Mouse (Mus musculus) forebrain, embryonic 13.5 days (tissue): ENCODE measurements around the gene Tfec. TPM values are rescaled to one million over a fixed set of nuclear protein-coding genes. Genes with fewer than 3 reads are reported as not detected.

Source experiments
- ATAC-seq: fragments of 200-750 bp; cut with Nextera tagmentation; 2 replicates; pipeline ENCODE4 v1.8.0; 2017
- H3K27ac ChIP-seq: fragments of 300-500 bp; sonication (generic); 2 replicates; pipeline ENCODE4 v1.5.1; 2015; ENCODE audit warnings: inconsistent platforms, mild to moderate bottlenecking, moderate library complexity
- H3K27me3 ChIP-seq: fragments of 300-500 bp; sonication (generic); 2 replicates; pipeline ENCODE4 v1.6.1; 2015; ENCODE audit warnings: mild to moderate bottlenecking, inconsistent platforms
- H3K36me3 ChIP-seq: fragments of 300-500 bp; sonication (generic); 2 replicates; pipeline ENCODE4 v1.6.1; 2015; ENCODE audit warnings: mild to moderate bottlenecking, inconsistent platforms; ENCODE audit not compliant: poor library complexity, severe bottlenecking
- H3K4me1 ChIP-seq: fragments of 300-500 bp; sonication (generic); 2 replicates; pipeline ENCODE4 v1.6.1; 2015; ENCODE audit warnings: inconsistent platforms
- H3K4me2 ChIP-seq: fragments of 300-500 bp; sonication (generic); 2 replicates; pipeline ENCODE4 v1.6.1; 2015; ENCODE audit warnings: inconsistent platforms, mild to moderate bottlenecking, moderate library complexity
- H3K4me3 ChIP-seq: fragments of 300-500 bp; sonication (generic); 2 replicates; pipeline ENCODE4 v1.5.1; 2015; ENCODE audit warnings: mild to moderate bottlenecking, inconsistent platforms
- H3K9ac ChIP-seq: fragments of 300-500 bp; sonication (generic); 2 replicates; pipeline ENCODE4 v1.6.1; 2015; ENCODE audit warnings: mild to moderate bottlenecking, inconsistent platforms
- H3K9me3 ChIP-seq: fragments of 300-500 bp; sonication (generic); replicated peaks from 2 replicates; pipeline ENCODE4 v1.6.1; 2016; ENCODE audit warnings: inconsistent platforms
- WGBS: fragments of 180-500 bp; shearing (Covaris S2); methylation state at CpG from one replicate; pipeline ENCODE4 v1.1.7; 2015; 5-methylcytosine and 5-hydroxymethylcytosine counted together
- polyA plus RNA-seq: library from polyadenylated mRNA; unstranded; fragments of >200 nt; fragmentation: Nextera tagmentation; extraction: Ambion mirVana; gene quantifications from 2 replicates; pipeline ENCODE4 v1.2.1, GENCODE M21; 2015

The Tfec gene
- polyA plus RNA-seq, 1 experiment from 2014 or later = 0.17 TPM

DNA sequence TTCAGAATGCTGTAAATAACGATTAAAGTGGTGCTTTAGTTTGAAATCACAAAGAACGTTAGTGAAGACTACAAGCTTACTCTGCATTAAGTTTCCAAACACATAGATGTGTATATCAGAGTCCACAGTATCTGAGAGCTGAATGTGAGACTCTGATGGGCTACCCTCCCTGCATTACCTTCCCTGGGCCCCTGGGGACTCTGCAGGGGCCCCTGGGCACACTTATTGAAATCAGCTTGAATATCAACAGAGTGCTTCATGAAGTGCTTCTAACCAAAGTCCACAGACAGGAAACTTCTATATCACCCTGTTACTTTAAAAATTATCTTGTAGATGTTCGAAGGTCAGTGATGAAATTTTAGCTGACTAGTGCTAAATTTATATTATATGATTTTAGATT lies 36.2 kb downstream of the Tfec start:
- Histone ChIP-seq H3K9me3 (no peaks in the 10 kb centered on the region), H3K4me2 (no peak overlapping the region), H3K27me3 (no peaks in the 10 kb centered on the region), H3K36me3 (no peaks in the 10 kb centered on the region), H3K27ac (no peak overlapping the region), H3K4me3 (no peak overlapping the region), H3K9ac (no peak overlapping the region), H3K4me1 (no peaks in the 10 kb centered on the region)
- 79% methylated on average over 3 of the region's 3 CpGs for WGBS
- ATAC-seq = no peak

DNA sequence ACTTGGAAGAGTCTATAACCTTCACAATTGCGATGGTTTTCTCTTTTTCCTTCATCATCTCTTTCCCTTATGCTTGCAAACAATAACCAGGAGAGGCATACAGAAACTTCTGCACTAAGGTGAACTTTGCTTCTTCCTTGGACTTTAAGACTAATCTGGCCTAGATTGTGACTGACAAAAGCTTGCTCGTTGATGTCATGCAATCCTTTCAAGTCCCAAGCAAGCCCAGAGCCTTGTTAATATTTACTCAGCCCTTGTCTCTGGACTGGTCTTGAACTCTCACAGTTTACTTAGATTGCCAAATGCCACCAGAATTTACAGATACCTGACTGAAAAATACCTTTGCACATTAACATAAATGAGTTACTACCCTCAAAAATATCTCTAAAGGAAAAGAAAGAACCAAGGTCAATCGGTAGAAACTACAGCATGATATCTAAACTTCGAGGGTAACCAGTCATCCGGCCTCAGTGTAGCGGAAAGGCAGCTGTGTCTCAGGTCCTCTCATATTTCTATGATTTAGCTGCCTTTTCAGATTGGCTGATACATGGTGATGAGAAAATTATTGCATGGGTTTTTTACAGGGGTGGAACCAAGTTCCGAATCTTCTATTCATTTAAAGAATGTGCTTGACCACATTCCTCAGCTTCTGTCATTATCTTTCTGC lies 42.2 kb downstream of the Tfec start:
- Histone ChIP-seq H3K27ac (no peak overlapping the region), H3K9ac (no peak overlapping the region), H3K9me3 (no peaks in the 10 kb centered on the region), H3K4me2 (no peak overlapping the region), H3K4me3 (no peak overlapping the region), H3K27me3 (no peaks in the 10 kb centered on the region), H3K4me1 (no peaks in the 10 kb centered on the region), H3K36me3 (no peaks in the 10 kb centered on the region)
- 91% methylated on average over 7 of the region's 7 CpGs for WGBS
- no peak for ATAC-seq

DNA sequence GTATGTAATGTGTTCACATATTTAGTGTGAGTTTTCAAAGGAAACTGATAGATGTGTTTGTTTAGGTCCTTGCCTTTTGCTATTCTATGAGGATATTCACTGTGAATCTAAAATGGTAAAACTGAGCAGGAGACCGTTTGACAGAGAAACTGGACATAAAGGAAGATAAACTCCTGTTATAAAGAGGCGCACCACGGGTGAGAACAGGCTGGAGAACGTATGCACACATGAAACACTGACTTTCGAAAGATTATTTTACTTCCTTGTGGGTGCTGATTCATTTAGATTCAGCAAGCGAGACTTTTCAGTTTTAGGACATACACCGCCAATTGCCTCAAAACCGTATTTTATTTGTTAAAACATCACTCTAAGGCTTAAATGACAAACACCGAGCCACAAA lies 43.3 kb downstream of the Tfec start:
- ATAC-seq = no peak
- Histone ChIP-seq H3K36me3 (no peaks in the 10 kb centered on the region), H3K4me2 (no peak overlapping the region), H3K9ac (no peak overlapping the region), H3K9me3 (no peaks in the 10 kb centered on the region), H3K27me3 (no peaks in the 10 kb centered on the region), H3K4me3 (no peak overlapping the region), H3K27ac (no peak overlapping the region), H3K4me1 (no peaks in the 10 kb centered on the region)
- 78% methylated on average over 9 of the region's 9 CpGs for WGBS

DNA sequence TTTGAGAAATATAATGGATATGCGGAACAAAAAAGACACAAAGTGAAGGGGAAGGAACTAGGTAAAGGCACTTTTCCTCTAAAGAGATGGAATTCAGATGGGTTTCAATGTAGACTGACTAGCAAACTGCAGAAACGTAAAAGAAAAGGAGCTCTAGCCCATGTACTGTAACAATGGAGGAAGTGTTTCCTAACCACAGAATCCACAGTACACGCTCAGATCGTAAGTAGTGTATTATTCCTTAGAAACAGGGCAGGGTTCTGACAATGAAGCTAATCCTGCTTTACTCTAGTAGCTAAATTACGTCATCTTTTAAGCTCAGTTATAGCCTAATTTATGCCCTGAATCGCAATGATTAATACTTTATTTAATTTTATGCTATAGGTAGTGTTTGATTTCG lies 51.7 kb downstream of the Tfec start:
- Histone ChIP-seq H3K9ac (no peak overlapping the region), H3K4me1 (no peaks in the 10 kb centered on the region), H3K27ac (no peak overlapping the region), H3K9me3 (no peaks in the 10 kb centered on the region), H3K36me3 (no peaks in the 10 kb centered on the region), H3K4me3 (no peak overlapping the region), H3K27me3 (no peaks in the 10 kb centered on the region), H3K4me2 (no peak overlapping the region)
- 65% methylated on average over 7 of the region's 7 CpGs for WGBS
- no peak for ATAC-seq

DNA sequence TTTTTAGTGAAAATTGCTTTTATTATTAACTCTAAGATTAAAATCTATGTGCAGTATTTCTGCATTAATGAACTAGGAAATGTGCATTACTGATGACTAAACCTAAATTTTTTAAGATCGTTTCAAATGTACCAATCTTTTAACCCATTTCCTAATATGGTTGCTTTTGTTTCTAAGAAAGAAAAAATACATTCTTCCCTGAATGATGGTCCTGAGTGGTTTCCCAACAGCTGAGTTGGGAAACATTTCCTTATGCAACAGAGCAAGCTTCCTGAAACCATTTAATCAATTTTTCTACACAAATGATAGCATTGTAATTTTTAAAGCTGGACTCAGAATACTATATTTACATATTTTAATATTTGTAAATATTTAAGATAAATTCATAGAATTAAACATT lies 62.6 kb downstream of the Tfec start:
- Histone ChIP-seq H3K9me3 (no peaks in the 10 kb centered on the region), H3K9ac (no peak overlapping the region), H3K27me3 (no peaks in the 10 kb centered on the region), H3K4me3 (no peak overlapping the region), H3K4me1 (0 out of 2 replicates have a peak, but pooled peaks cover 3% of the 10 kb centered on the region), H3K4me2 (no peak overlapping the region), H3K27ac (no peak overlapping the region), H3K36me3 (no peaks in the 10 kb centered on the region)
- 93% methylated on average over 1 of the region's 1 CpGs for WGBS
- ATAC-seq = no peak

DNA sequence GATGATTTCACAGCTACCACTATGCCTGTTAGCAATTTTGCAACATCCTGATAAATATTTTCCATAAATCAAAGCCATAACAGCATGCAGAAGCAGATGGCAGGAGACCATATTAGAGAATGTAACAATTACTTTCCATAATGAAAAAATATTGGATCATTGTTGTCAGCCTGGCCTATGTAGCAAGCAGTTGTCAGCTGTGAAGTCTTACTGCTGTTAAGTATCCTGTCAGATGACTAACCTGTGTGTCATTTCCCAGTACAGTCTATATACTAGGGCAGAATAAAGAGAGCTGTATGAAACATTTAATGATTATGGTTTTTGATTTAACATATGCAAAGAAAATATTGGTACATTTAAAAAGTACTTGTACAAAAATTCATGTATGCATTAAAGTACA lies 69.9 kb downstream of the Tfec start:
- H3K4me2 ChIP-seq = no peak overlapping the region
- no peak overlapping the region for H3K9ac ChIP-seq
- no peaks in the 10 kb centered on the region for H3K27me3 ChIP-seq
- H3K4me3 ChIP-seq = no peak overlapping the region
- no peaks in the 10 kb centered on the region for H3K4me1 ChIP-seq
- H3K9me3 ChIP-seq = no peaks in the 10 kb centered on the region
- no peaks in the 10 kb centered on the region for H3K36me3 ChIP-seq
- H3K27ac ChIP-seq = no peak overlapping the region
- no peak for ATAC-seq

DNA sequence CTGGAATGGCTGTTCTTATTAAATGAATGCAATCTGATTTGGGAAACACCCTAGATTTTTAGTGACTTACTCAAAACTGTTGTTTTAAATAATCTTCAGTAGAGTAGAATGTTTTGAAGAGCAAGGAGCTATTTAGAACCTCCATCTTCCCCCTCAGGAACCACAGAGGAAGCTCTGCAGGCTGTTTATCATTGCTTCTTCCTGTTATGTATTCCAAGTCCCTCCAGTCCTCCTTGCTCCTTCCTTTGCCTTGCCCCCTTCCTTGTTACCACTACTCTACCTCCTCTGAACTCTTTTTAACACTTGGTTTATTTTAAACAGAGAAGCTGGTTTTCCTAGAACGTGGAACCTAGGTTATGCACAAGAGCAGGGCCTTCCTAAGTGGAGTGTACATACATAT lies 76.3 kb downstream of the Tfec start:
- ATAC-seq = no peak
- Histone ChIP-seq H3K4me3 (no peak overlapping the region), H3K36me3 (no peaks in the 10 kb centered on the region), H3K27me3 (no peaks in the 10 kb centered on the region), H3K4me2 (no peak overlapping the region), H3K9me3 (no peaks in the 10 kb centered on the region), H3K4me1 (no peaks in the 10 kb centered on the region), H3K27ac (no peak overlapping the region), H3K9ac (no peak overlapping the region)
- WGBS = 70% methylated on average over 1 of the region's 1 CpGs

DNA sequence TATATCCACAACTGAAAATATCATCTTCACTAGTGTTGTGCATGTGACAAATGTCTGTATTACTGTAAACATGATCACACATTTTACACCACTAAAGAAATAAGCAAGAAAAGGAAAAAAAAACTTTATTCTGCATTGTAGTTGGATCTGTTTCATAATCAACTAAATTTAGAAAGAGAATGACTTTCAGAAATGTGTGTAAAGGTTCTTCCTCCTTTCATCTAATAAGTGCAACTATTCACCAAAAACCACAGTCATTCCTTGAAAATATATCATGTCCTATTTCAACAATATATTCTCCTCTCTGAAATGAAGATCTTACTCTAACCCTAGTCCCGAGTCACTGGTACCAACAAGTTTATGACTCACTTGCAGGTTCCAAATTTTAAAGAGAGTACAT lies 91.9 kb downstream of the Tfec start:
- H3K4me2 ChIP-seq = no peak overlapping the region
- H3K27ac ChIP-seq = no peak overlapping the region
- 88% methylated on average over 1 of the region's 1 CpGs for WGBS
- no peaks in the 10 kb centered on the region for H3K4me1 ChIP-seq
- no peaks in the 10 kb centered on the region for H3K36me3 ChIP-seq
- H3K4me3 ChIP-seq = no peak overlapping the region
- no peak for ATAC-seq
- no peaks in the 10 kb centered on the region for H3K9me3 ChIP-seq
- no peaks in the 10 kb centered on the region for H3K27me3 ChIP-seq
- no peak overlapping the region for H3K9ac ChIP-seq

DNA sequence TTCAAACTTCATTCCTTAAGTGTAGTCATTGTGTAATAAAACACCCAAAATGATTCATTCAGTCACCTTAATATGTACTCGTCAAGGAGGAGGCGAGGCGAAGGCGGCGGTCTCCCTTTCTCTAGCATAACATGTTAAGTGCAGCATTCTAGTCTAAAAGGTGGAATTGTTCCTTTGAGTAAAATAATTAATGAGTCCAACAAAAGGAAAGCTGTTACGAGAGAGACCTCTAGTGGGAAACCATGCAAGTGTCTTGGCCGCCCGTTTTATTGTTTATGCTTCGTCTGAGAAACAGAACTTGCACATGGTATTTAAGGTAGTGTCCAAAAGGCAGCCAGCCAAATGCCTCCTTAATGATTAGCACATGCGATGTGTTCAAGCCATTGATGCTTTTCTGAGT lies 100.6 kb downstream of the Tfec start:
- no peak overlapping the region for H3K4me3 ChIP-seq
- peak overlapping the region; percentile 34; the same call in 1 of the 2 replicates for H3K4me2 ChIP-seq
- no peaks in the 10 kb centered on the region for H3K9me3 ChIP-seq
- H3K27ac ChIP-seq = no peak overlapping the region
- peak; percentile 67 for ATAC-seq
- H3K36me3 ChIP-seq = no peaks in the 10 kb centered on the region
- no peaks in the 10 kb centered on the region for H3K27me3 ChIP-seq
- WGBS = 5% methylated on average over 10 of the region's 10 CpGs
- H3K9ac ChIP-seq = no peak overlapping the region
- peaks cover 7% of the 10 kb centered on the region for H3K4me1 ChIP-seq

DNA sequence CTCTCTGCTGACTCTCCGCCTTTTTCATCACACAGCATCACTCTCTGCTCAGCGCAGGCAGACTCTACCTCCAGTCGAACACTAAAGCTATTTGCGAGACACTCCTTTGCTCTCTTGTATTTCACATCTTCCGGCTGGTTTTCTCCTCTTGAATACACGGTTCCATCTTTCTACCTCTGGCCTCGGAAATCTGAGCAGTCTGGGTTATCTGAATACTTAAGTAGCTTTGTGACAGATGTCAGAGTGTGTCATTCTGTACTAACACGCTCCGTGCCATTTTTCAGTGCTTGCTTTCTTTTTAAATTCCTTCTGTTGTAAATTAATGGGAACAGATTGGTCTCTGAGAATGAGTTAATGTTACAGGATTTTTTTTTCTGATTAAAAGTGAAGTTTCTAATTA lies 101.3 kb downstream of the Tfec start:
- no peak overlapping the region for H3K27ac ChIP-seq
- no peaks in the 10 kb centered on the region for H3K36me3 ChIP-seq
- no peak overlapping the region for H3K4me3 ChIP-seq
- no peak overlapping the region for H3K4me2 ChIP-seq
- 47% methylated on average over 9 of the region's 9 CpGs for WGBS
- no peaks in the 10 kb centered on the region for H3K9me3 ChIP-seq
- H3K27me3 ChIP-seq = no peaks in the 10 kb centered on the region
- peak; percentile 60 for ATAC-seq
- no peak overlapping the region for H3K9ac ChIP-seq
- peaks cover 7% of the 10 kb centered on the region for H3K4me1 ChIP-seq

DNA sequence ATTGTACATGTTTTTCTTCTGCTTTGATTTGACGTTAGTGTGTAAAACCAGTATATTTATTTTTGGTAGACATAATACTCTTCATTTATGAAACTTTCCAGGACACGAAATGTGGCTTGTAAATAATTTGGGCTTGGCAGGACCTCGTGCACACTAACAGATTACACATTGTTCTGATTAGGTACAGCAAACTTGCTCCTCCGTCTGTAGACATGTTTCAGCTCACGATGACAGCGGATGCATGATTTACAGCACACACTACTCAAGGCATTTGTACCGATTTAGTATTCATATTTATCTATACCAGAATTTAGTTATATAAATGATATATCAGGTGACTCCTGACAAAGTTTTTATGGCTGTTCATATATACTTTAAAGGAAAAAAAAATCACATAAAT lies 104.2 kb downstream of the Tfec start:
- ATAC-seq = no peak
- WGBS = 78% methylated on average over 7 of the region's 7 CpGs
- H3K36me3 ChIP-seq = no peaks in the 10 kb centered on the region

DNA sequence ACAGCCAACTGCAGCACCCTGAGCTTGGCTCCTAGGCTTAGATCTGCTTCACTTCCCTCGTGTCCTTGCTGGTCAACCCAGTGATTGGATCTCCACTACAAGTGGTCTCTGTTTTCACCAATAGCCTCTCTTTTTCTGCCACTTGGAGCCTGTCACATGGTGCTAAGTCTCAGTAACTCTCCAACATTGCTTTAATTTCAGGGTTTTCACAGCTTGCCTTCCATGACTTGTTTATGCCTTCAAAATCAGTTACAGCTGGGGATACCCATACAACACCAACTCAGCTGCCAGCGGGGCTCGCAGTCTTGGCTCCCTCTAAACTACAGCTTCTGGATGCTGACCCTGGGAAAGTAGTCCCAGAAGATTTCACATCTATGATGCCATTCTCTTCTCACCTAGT lies 113.1 kb downstream of the Tfec start:
- no peak overlapping the region for H3K9ac ChIP-seq
- H3K4me2 ChIP-seq = no peak overlapping the region
- no peaks in the 10 kb centered on the region for H3K4me1 ChIP-seq
- 92% methylated on average over 3 of the region's 3 CpGs for WGBS
- no peaks in the 10 kb centered on the region for H3K27me3 ChIP-seq
- no peaks in the 10 kb centered on the region for H3K36me3 ChIP-seq
- H3K9me3 ChIP-seq = no peaks in the 10 kb centered on the region
- H3K4me3 ChIP-seq = no peak overlapping the region
- no peak overlapping the region for H3K27ac ChIP-seq
- no peak for ATAC-seq

More for the DNA sequence above, 104.2 kb downstream of the Tfec start:
- Histone ChIP-seq H3K9me3 (no peaks in the 10 kb centered on the region), H3K4me1 (peaks cover 7% of the 10 kb centered on the region), H3K27ac (no peak overlapping the region), H3K4me2 (no peak overlapping the region), H3K9ac (no peak overlapping the region), H3K4me3 (no peak overlapping the region), H3K27me3 (no peaks in the 10 kb centered on the region)
